Mouse (Mus musculus): ENCODE data around the gene Muc13.

- no peak for TF ChIP-seq CTCF (IDR thresholded peaks at IDR 0.05; ENCODE audit: low read depth)
- no peak for TF ChIP-seq EP300 (IDR thresholded peaks at IDR 0.05; ENCODE audit: low read depth)
Measured at GRCm38 (mm10) chr16:33746074-33746676, 47.7 kb upstream of the Muc13 start.
